Mouse (Mus musculus): ENCODE measurements around the gene Olfr610.
"Not testable (repeated sequence)": the region's sequence is repeated elsewhere in the genome, so short reads cannot be mapped to it uniquely, and the experiment has no call there.

Olfr610 gene

GRCm38 (mm10) chr7:103512022-103512421 is at the start of gene Olfr610:
Olfr610 (minus strand) TSS chr7:103512122.
- no peak for DNase-seq

- no peak for DNase-seq
Measured at GRCm38 (mm10) chr7:103555779-103556178, 43.9 kb upstream of the Olfr610 start, which contains the start of gene Olfr615. Olfr615 (plus strand) TSS chr7:103556079.

- no peak for DNase-seq
Measured at GRCm38 (mm10) chr7:103547774-103548173, 35.9 kb upstream of the Olfr610 start, which contains the start of gene Olfr613. Olfr613 (plus strand) TSS chr7:103548074.

- not testable (repeated sequence) for DNase-seq
Measured at GRCm38 (mm10) chr7:103542617-103543016, 30.7 kb upstream of the Olfr610 start, which contains the start of gene Olfr612. Olfr612 (minus strand) TSS chr7:103542717.

- not testable (repeated sequence) for DNase-seq
Measured at GRCm38 (mm10) chr7:103520746-103521145, 8.8 kb upstream of the Olfr610 start, which contains the start of gene Olfr611. Olfr611 (minus strand) TSS chr7:103520846.

GRCm38 (mm10) chr7:103497962-103498361 is 14.0 kb downstream of the Olfr610 start, which contains the start of gene Olfr609:
Olfr609 (minus strand) TSS chr7:103498062.
- DNase-seq, result no peak

GRCm38 (mm10) chr7:103477106-103477505 is 34.8 kb downstream of the Olfr610 start:
- not testable (repeated sequence) for DNase-seq

GRCm38 (mm10) chr7:103469577-103469976 is 42.3 kb downstream of the Olfr610 start, which contains the start of gene Olfr608:
Olfr608 (plus strand) TSS chr7:103469877.
- no peak for DNase-seq

GRCm38 (mm10) chr7:103460590-103460989 is 51.3 kb downstream of the Olfr610 start:
- DNase-seq, result no peak
